In the genomic region with DNA sequence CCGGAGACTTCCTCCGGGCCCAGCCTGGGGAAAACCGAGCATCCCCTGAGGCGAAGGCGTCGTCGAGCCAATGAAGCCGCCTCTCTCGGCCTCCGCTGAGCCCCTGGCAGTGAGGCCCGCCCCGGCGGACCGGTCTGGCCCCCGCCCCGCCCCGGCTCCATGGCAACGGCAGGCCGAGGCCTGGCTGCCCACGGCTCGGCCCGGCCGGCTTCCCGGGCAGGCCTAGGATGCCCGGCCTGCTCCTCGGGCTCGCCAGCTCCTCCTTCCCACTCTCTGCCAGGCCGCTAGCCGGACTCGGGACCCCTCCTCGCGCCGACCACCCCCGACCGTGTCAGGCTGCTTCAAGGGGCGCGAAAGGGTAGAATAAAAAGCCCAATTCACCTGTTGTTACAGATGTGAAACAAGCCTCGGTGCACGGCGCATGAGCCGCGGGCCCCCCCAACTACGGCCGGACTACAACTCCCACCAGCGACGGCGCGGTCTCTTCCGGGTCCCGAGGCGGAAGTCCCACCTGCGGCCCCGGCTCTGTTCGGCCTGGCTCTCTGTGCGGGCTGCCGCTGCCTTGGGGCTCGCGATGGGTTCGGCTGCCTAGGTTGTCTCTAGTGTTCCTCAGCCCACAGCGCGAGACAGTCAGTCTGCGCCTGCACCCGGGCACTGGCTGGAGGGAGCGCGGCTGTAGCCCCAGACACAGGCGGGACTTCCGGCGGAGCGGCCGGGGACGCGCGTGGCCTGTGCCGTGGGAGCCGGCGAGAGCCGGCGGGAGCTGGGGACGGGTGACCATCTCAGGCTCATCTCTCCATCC, we compare ENCODE assay signal across 8 mouse cellular contexts. TPM values are rescaled to one million over a fixed set of nuclear protein-coding genes. Genes with fewer than 3 reads are reported as not detected.
DNase-seq lines count a peak whose midpoint lies in the region; ATAC-seq lines count a peak whose summit lies in the region.

A gene (plus strand): TSS at position 732 of the 802 bp plus-strand sequence.

- no peaks in the 10 kb centered on the region for H3K9me3 ChIP-seq in hindbrain, embryonic 12.5 days (replicated peaks)

- ATAC-seq in hindbrain, embryonic 12.5 days (ENCODE audit: low FRiP score): peak; percentile 97

- peaks cover 20% of the 10 kb centered on the region for H3K36me3 ChIP-seq in hindbrain, embryonic 12.5 days

- peak within 1 kb of the TSS; percentile 78 for H3K4me2 ChIP-seq in hindbrain, embryonic 12.5 days (replicated peaks)

- WGBS in hindbrain, embryonic 12.5 days: under 1% methylated on average over 79 of the region's 79 CpGs

- DNase-seq in NIH3T3 (ENCODE audit: low read depth): peak; percentile 91
- DNase-seq in cerebellum, postnatal 10 days: peak; percentile 92 to 94
- DNase-seq in frontal cortex, postnatal 10 days (ENCODE audit: low spot score in 2 of 2): peak; percentile 81 to 90
- peak; percentile 92 to 94 for DNase-seq in layer of hippocampus, postnatal 14 days (ENCODE audit: low spot score in 2 of 2)
- DNase-seq in lung, postnatal 14 days: peak; percentile 87
- DNase-seq in retina, adult 2 months (ENCODE audit: low read depth, low spot score): peak; percentile 72
- peak; percentile 85 to 87 for DNase-seq in thymus, postnatal 36 days

- H3K4me1 ChIP-seq in hindbrain, embryonic 12.5 days: peaks cover 20% of the 10 kb centered on the region

- H3K9ac ChIP-seq in hindbrain, embryonic 12.5 days: peak within 1 kb of the TSS; percentile 95

- H3K27ac ChIP-seq in hindbrain, embryonic 12.5 days: peak within 1 kb of the TSS; percentile 98

- H3K27me3 ChIP-seq in hindbrain, embryonic 12.5 days: no peaks in the 10 kb centered on the region

- peak within 1 kb of the TSS; percentile 87 for H3K4me3 ChIP-seq in hindbrain, embryonic 12.5 days

RNA-seq across cellular contexts. Expression of the gene that starts here (rescaled TPM):
- 211 and 225 TPM in 2 replicates for polyA plus RNA-seq in hindbrain, embryonic 12.5 days (2016; fragmentation: Nextera tagmentation; extraction: Ambion mirVana)
- total RNA-seq in layer of hippocampus, postnatal 14 days (2021): 10 to 100 TPM; 65.2 to 65.5 TPM

Comparison
In these comparisons a context has a peak if more than half of its experiments do, and no peak if none do; other contexts are left out.
1. Peak in every context shown above with its lines: DNase-seq, ATAC-seq, H3K4me3 ChIP-seq and H3K27ac ChIP-seq.